Mouse (Mus musculus) kidney, embryonic 14.5 days (tissue): ENCODE results near the gene Jmjd1c. TPM values are rescaled to one million over a fixed set of nuclear protein-coding genes. Genes with fewer than 3 reads are reported as not detected.

ENCODE experiments used
- ATAC-seq: fragments of 200-750 bp; cut with Nextera tagmentation; 2 replicates; pipeline ENCODE4 v1.8.0; 2017; ENCODE audit warnings: moderate number of reproducible peaks, mild to moderate bottlenecking, moderate TSS enrichment, moderate library complexity; ENCODE audit not compliant: low FRiP score, low TSS enrichment
- H3K27ac ChIP-seq: fragments of 300-500 bp; sonication (generic); 2 replicates; pipeline ENCODE4 v1.5.1; 2014; ENCODE audit warnings: low read depth, mild to moderate bottlenecking, low read length, moderate library complexity, mixed read lengths
- H3K27me3 ChIP-seq: fragments of 300-500 bp; sonication (generic); 2 replicates; pipeline ENCODE4 v1.6.1; 2014; ENCODE audit warnings: mild to moderate bottlenecking, low read length; ENCODE audit not compliant: control insufficient read depth, insufficient read depth
- H3K36me3 ChIP-seq: fragments of 300-500 bp; sonication (generic); 2 replicates; pipeline ENCODE4 v1.6.1; 2014; ENCODE audit warnings: low read length, mixed read lengths; ENCODE audit not compliant: control insufficient read depth, insufficient read depth
- H3K4me1 ChIP-seq: fragments of 300-500 bp; sonication (generic); 2 replicates; pipeline ENCODE4 v1.6.1; 2014; ENCODE audit warnings: low read length, mixed read lengths; ENCODE audit not compliant: control insufficient read depth, insufficient read depth
- H3K4me2 ChIP-seq: fragments of 300-500 bp; sonication (generic); replicated peaks from 2 replicates; pipeline ENCODE4 v1.6.1; 2014; ENCODE audit warnings: low read depth, mild to moderate bottlenecking, low read length
- H3K4me3 ChIP-seq: fragments of 300-500 bp; sonication (generic); 2 replicates; pipeline ENCODE4 v1.5.1; 2014; ENCODE audit warnings: mild to moderate bottlenecking, low read length
- H3K9ac ChIP-seq: fragments of 300-500 bp; sonication (generic); 2 replicates; pipeline ENCODE4 v1.6.1; 2014; ENCODE audit warnings: low read depth, mild to moderate bottlenecking, low read length, moderate library complexity
- H3K9me3 ChIP-seq: fragments of 300-500 bp; sonication (generic); 2 replicates; pipeline ENCODE4 v1.6.1; 2016; ENCODE audit warnings: low read length; ENCODE audit not compliant: control insufficient read depth
- WGBS: fragments of 180-500 bp; shearing (Covaris S2); extraction: QIAGEN DNeasy Blood & Tissue Kit; methylation state at CpG from one replicate; pipeline ENCODE4 v1.1.7; 2014; 5-methylcytosine and 5-hydroxymethylcytosine counted together
- polyA plus RNA-seq: library from polyadenylated mRNA; unstranded; fragments of >200 nt; fragmentation: Nextera tagmentation; extraction: Ambion mirVana; gene quantifications from 2 replicates; pipeline ENCODE4 v1.2.1, GENCODE M21; 2014

Gene Jmjd1c
- polyA plus RNA-seq, 1 experiment from 2014 or later: 51.1 TPM

DNA sequence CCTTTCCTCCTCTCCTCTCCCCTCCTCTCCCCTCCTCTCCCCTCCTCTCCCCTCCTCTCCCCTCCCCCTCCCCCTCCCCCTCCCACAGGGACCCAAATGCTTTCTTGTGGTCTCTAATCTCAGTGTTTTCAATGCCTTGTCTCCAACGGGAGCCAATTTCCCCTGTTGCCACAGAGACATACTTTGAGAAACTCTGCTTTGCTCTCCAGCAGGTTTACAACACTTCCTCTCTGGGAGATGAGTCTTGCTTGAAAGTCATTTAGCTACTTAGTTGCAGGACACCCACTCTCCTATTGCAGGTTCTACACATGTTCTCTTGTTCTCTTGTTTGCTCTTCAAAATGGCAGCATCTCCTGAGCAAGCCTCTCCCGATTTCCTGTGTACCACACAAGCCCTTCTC, 206.4 kb downstream of the Jmjd1c start:
- Histone ChIP-seq H3K4me2 (no peak overlapping the region), H3K27me3 (no peaks in the 10 kb centered on the region), H3K4me3 (no peak overlapping the region), H3K9me3 (no peaks in the 10 kb centered on the region), H3K4me1 (no peaks in the 10 kb centered on the region), H3K36me3 (no peaks in the 10 kb centered on the region), H3K27ac (no peak overlapping the region), H3K9ac (no peak overlapping the region)
- ATAC-seq: no peak
- WGBS: 41% methylated on average over 2 of the region's 2 CpGs

Other genes with a start within 250 kb of the Jmjd1c start
- 43.5 and 50.6 TPM in 2 replicates for gene Reep3, start 820 bp downstream of the Jmjd1c start, polyA plus RNA-seq
- 33.8 and 34.7 TPM in 2 replicates for gene Nrbf2, start 189.2 kb downstream of the Jmjd1c start, polyA plus RNA-seq